Mouse (Mus musculus) central nervous system, embryonic 14 days (tissue): Measurements from ENCODE around the gene Ccdc12. TPM values are rescaled to one million over a fixed set of nuclear protein-coding genes. Genes with fewer than 3 reads are reported as not detected.

Experiments used
- polyA plus RNA-seq: library from polyadenylated mRNA; depleted of rRNA; stranded (reverse); fragments of >200 nt; gene quantifications from 2 replicates; pipeline ENCODE4 v1.2.3, GENCODE M21; 2012; rRNA removed

The Ccdc12 gene
- polyA plus RNA-seq = 101 and 103 TPM in 2 replicates

GRCm38 (mm10) chr9:110656249-110657221 lies at the start of gene Ccdc12:
Ccdc12 (plus strand) TSS chr9:110656503.

GRCm38 (mm10) chr9:110624361-110625166 lies 31.7 kb upstream of the Ccdc12 start, which contains the start of gene Nradd:
Nradd (minus strand) TSS chr9:110624452.

GRCm38 (mm10) chr9:110653655-110654461 lies 2.4 kb upstream of the Ccdc12 start, which contains the start of gene Nbeal2:
Nbeal2 (minus strand) TSS chr9:110654161.

GRCm38 (mm10) chr9:110741711-110742294 lies 85.5 kb downstream of the Ccdc12 start, which contains the start of gene Myl3:
Myl3 (plus strand) TSS chr9:110741861.

GRCm38 (mm10) chr9:110746961-110747360 lies 90.7 kb downstream of the Ccdc12 start, which contains the start of gene Pth1r:
Pth1r (minus strand) TSS chr9:110747145.

Other genes with a start within 250 kb of the Ccdc12 start
- 38.1 and 48.7 TPM in 2 replicates for gene Ptpn23, start 248.3 kb upstream of the Ccdc12 start, polyA plus RNA-seq
- gene Ngp, start 236.8 kb upstream of the Ccdc12 start, polyA plus RNA-seq = 0.85 and 0.98 TPM in 2 replicates
- 29.9 and 33.6 TPM in 2 replicates for gene Klhl18, start 179.8 kb upstream of the Ccdc12 start, polyA plus RNA-seq
- 3.0 and 3.1 TPM in 2 replicates for gene Kif9, start 179.5 kb upstream of the Ccdc12 start, polyA plus RNA-seq
- gene Setd2, start 123.9 kb upstream of the Ccdc12 start, polyA plus RNA-seq = 90.3 and 92.1 TPM in 2 replicates
- gene Nradd, start 32.1 kb upstream of the Ccdc12 start, polyA plus RNA-seq = 27.8 and 30.0 TPM in 2 replicates
- 10.3 and 11.3 TPM in 2 replicates for gene Nbeal2, start 2.3 kb upstream of the Ccdc12 start, polyA plus RNA-seq
- 0.39 and 5.7 TPM in 2 replicates for gene Myl3, start 85.4 kb downstream of the Ccdc12 start, polyA plus RNA-seq
- gene Pth1r, start 90.6 kb downstream of the Ccdc12 start, polyA plus RNA-seq = 17.1 and 36.9 TPM in 2 replicates
- gene Prss42, start 141.7 kb downstream of the Ccdc12 start, polyA plus RNA-seq = not detected in 2 replicates
- not detected in 2 replicates for gene Prss44, start 157.5 kb downstream of the Ccdc12 start, polyA plus RNA-seq
- gene Prss43, start 170.2 kb downstream of the Ccdc12 start, polyA plus RNA-seq = not detected in 2 replicates
- gene Prss45, start 178.1 kb downstream of the Ccdc12 start, polyA plus RNA-seq = 0.09 and 0.11 TPM in 2 replicates
- 0.04 TPM in 1 of 2 replicates, not detected in the other for gene Prss46, start 188.0 kb downstream of the Ccdc12 start, polyA plus RNA-seq
- gene Prss50, start 201.5 kb downstream of the Ccdc12 start, polyA plus RNA-seq = 0.06 and 0.12 TPM in 2 replicates
- 2.9 and 3.0 TPM in 2 replicates for gene Als2cl, start 223.4 kb downstream of the Ccdc12 start, polyA plus RNA-seq
- 0.77 and 1.0 TPM in 2 replicates for gene Tmie, start 223.6 kb downstream of the Ccdc12 start, polyA plus RNA-seq